Mouse (Mus musculus) limb, embryonic 11.5 days (tissue): ENCODE data around the gene Arhgap29. TPM values are rescaled to one million over a fixed set of nuclear protein-coding genes. Genes with fewer than 3 reads are reported as not detected.

Experiments
- polyA plus RNA-seq: library from polyadenylated mRNA; unstranded; fragments of >200 nt; fragmentation: Nextera tagmentation; extraction: Ambion mirVana; gene quantifications from 2 replicates; pipeline ENCODE4 v1.2.1, GENCODE M21; 2014

Gene Arhgap29
- polyA plus RNA-seq, 1 experiment from 2014 or later: 42.0 TPM

Other genes with a start within 250 kb of the Arhgap29 start
- gene F3, start 229.0 kb upstream of the Arhgap29 start, polyA plus RNA-seq: 4.4 and 5.1 TPM in 2 replicates
- gene Abcd3, start 137.2 kb upstream of the Arhgap29 start, polyA plus RNA-seq: 47.1 and 48.0 TPM in 2 replicates
- gene Abca4, start 91.9 kb downstream of the Arhgap29 start, polyA plus RNA-seq: 2.0 and 2.4 TPM in 2 replicates